Mouse (Mus musculus) G1E (cell line): ENCODE measurements at regions not wholly inside any gene's neighbourhood (a gene's known extent, or its start where the extent isn't known, plus 50 kb on each side); places are given as distances from the start of the nearest gene placed in this dataset.

Experiments used
- CTCF ChIP-seq: IDR thresholded peaks from 2 replicates; pipeline ENCODE4 v1.5.1; 2012; ENCODE audit warnings: low read depth, low read length, inconsistent platforms, mixed read lengths
- GATA1 ChIP-seq: IDR thresholded peaks from 2 replicates; pipeline ENCODE4 v1.6.1; 2012; ENCODE audit warnings: borderline replicate concordance, low read length, inconsistent platforms, mixed read lengths

DNA sequence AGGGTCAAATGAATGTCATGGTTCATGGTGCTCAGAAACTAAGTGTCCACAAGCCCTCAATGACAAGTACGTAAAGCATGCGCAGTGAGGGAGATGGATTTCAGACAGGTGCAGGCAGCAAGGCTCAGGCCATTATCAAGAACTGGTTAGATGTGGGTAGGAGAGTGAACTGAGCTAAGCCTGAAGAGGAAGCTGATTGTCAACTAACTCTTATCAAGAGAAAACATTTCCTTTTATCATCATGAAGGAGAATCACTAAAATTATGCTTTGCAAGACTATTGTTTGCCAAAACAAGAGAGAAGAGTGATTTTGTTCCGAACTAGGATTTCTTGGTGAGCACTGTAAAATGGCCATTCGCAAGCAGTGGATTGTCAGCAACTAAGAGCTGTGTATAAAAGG lies 164.7 kb upstream of the Fam98a start:
- no peak for TF ChIP-seq GATA1
- TF ChIP-seq CTCF: no peak
